Comparison of ENCODE assay signal across 7 mouse cellular contexts in genomic region chr17:23675564-23676281, GRCm38 (mm10). TPM values are rescaled to one million over a fixed set of nuclear protein-coding genes. Genes with fewer than 3 reads are reported as not detected.
DNase-seq lines count a peak whose midpoint lies in the region; ATAC-seq and TF ChIP-seq lines count a peak whose summit lies in the region.

No protein-coding gene starts in this region.

- WGBS in kidney, adult 2 months = 27% methylated on average over 15 of the region's 15 CpGs
- 19% methylated on average over 15 of the region's 15 CpGs for WGBS in lung, postnatal 0 days
- 17% methylated on average over 15 of the region's 15 CpGs for WGBS in small intestine, adult 2 months

- TF ChIP-seq POLR2A in kidney, adult 2 months (IDR thresholded peaks at IDR 0.05; ENCODE audit: low read depth, low read length) = no peak
- no peak for TF ChIP-seq POLR2A in small intestine, adult 2 months (IDR thresholded peaks at IDR 0.05; ENCODE audit: low read depth, low read length)

- H3K4me3 ChIP-seq in G1E (ENCODE audit: low read depth, low read length) = peak overlapping the region; percentile 76
- peak overlapping the region; percentile 96; the same call in 1 of the 2 replicates for H3K4me3 ChIP-seq in kidney, adult 2 months (ENCODE audit: insufficient read depth, low read depth, low read length)
- H3K4me3 ChIP-seq in lung, postnatal 0 days (ENCODE audit: low read depth, low read length) = peak overlapping the region; percentile 65
- H3K4me3 ChIP-seq in small intestine, adult 2 months (ENCODE audit: low read depth, low read length) = peak overlapping the region; percentile 84

- ATAC-seq in G1E (ENCODE audit: extremely low read depth, insufficient number of reproducible peaks, low FRiP score, poor library complexity, severe bottlenecking) = peak; percentile 2; the same call in 1 of the 2 replicates
- ATAC-seq in lung, postnatal 0 days = no peak

- no peak overlapping the region for H3K27ac ChIP-seq in kidney, adult 2 months (ENCODE audit: insufficient read depth, low read depth, low read length)
- peak overlapping the region; percentile 74 for H3K27ac ChIP-seq in lung, postnatal 0 days (ENCODE audit: low read length)
- H3K27ac ChIP-seq in small intestine, adult 2 months (ENCODE audit: insufficient read depth, low read depth, low read length) = 0 out of 2 replicates have a peak overlapping the region, but pooled peaks have one; percentile 14

- no peak overlapping the region; the same call in 1 of the 2 replicates for H3K9ac ChIP-seq in lung, postnatal 0 days (replicated peaks; ENCODE audit: low read depth)

- H3K4me2 ChIP-seq in lung, postnatal 0 days (replicated peaks; ENCODE audit: low read depth, low read length) = peak overlapping the region; percentile 80

- H3K4me1 ChIP-seq in G1E (ENCODE audit: insufficient read depth, low read depth, low read length) = peaks cover 70% of the 10 kb centered on the region
- H3K4me1 ChIP-seq in kidney, adult 2 months (ENCODE audit: control insufficient read depth, insufficient read depth, low read length) = peaks cover 7% of the 10 kb centered on the region; the same call in 1 of the 2 replicates
- H3K4me1 ChIP-seq in lung, postnatal 0 days (ENCODE audit: insufficient read depth, low read depth, low read length) = peaks cover 20% of the 10 kb centered on the region; the same call in 1 of the 2 replicates
- H3K4me1 ChIP-seq in small intestine, adult 2 months (ENCODE audit: control insufficient read depth, insufficient read depth, insufficient read length, low read length) = peaks cover 11% of the 10 kb centered on the region

- DNase-seq in B cell, adult 2 months = peak; percentile 66 to 67
- no peak for DNase-seq in G1E (ENCODE audit: low spot score)
- peak; percentile 60 to 75 for DNase-seq in cerebellum, postnatal 25 days
- DNase-seq in heart, adult 8-10 months (ENCODE audit: low spot score) = peak; percentile 39
- DNase-seq in kidney, adult 2 months = peak; percentile 71
- peak; percentile 70 for DNase-seq in lung, postnatal 0 days (ENCODE audit: low spot score)

- peaks cover 21% of the 10 kb centered on the region for H3K27me3 ChIP-seq in G1E (ENCODE audit: insufficient read depth, low read length)
- no peaks in the 10 kb centered on the region for H3K27me3 ChIP-seq in kidney, adult 2 months (replicated peaks; ENCODE audit: control insufficient read depth, insufficient read depth, low read length)
- no peaks in the 10 kb centered on the region; the same call in 1 of the 2 replicates for H3K27me3 ChIP-seq in lung, postnatal 0 days (replicated peaks; ENCODE audit: insufficient read depth, low read length)
- H3K27me3 ChIP-seq in small intestine, adult 2 months (ENCODE audit: control insufficient read depth, insufficient read depth, low read length) = peaks cover 15% of the 10 kb centered on the region

- TF ChIP-seq EP300 in lung, postnatal 0 days (IDR thresholded peaks at IDR 0.05) = no peak

- TF ChIP-seq CTCF in G1E (IDR thresholded peaks at IDR 0.05; ENCODE audit: low read depth, low read length) = no peak
- TF ChIP-seq CTCF in kidney, adult 2 months (conservative IDR thresholded peaks at IDR 0.05; ENCODE audit: insufficient read depth, insufficient read length, low read depth, low read length) = no peak
- TF ChIP-seq CTCF in lung, postnatal 0 days (IDR thresholded peaks at IDR 0.05) = peak; percentile 36
- no peak for TF ChIP-seq CTCF in small intestine, adult 2 months (IDR thresholded peaks at IDR 0.05; ENCODE audit: extremely low read depth, insufficient read length, insufficient replicate concordance, low read depth, low read length)

- H3K9me3 ChIP-seq in G1E (replicated peaks) = no peaks in the 10 kb centered on the region
- H3K9me3 ChIP-seq in lung, postnatal 0 days (ENCODE audit: low read length) = no peaks in the 10 kb centered on the region

- peaks cover 29% of the 10 kb centered on the region for H3K36me3 ChIP-seq in G1E (replicated peaks)
- no peaks in the 10 kb centered on the region for H3K36me3 ChIP-seq in kidney, adult 2 months (ENCODE audit: control insufficient read depth, insufficient read depth, low read length)
- no peaks in the 10 kb centered on the region for H3K36me3 ChIP-seq in lung, postnatal 0 days (ENCODE audit: insufficient read depth, low read length)
- no peaks in the 10 kb centered on the region for H3K36me3 ChIP-seq in small intestine, adult 2 months (ENCODE audit: control insufficient read depth, insufficient read depth, low read length)

RNA-seq across cellular contexts. Expression of gene Tnfrsf12a, which starts 1.5 kb away (rescaled TPM):
- total RNA-seq in G1E (2014; fragmentation: Nextera tagmentation) (1.3 and 3.4 TPM in 2 replicates), G1E (2017) (5.0 and 5.7 TPM in 2 replicates)
- polyA plus RNA-seq in G1E (2012) = 4.8 and 5.5 TPM in 2 replicates
- 100 to 1,000 TPM in 2 of 4 experiments, 10 to 100 TPM in 2; 55.7 to 113 (median 85.0) TPM for total RNA-seq in heart, adult 8-10 months (2022)
- polyA plus RNA-seq in kidney, adult 2 months (2012; rRNA removed) = 10.0 and 14.4 TPM in 2 replicates
- 50.4 and 53.8 TPM in 2 replicates for polyA plus RNA-seq in lung, postnatal 0 days (2015; fragmentation: Nextera tagmentation; extraction: Ambion mirVana)
- polyA plus RNA-seq in small intestine, adult 2 months (2012; rRNA removed) = 27.9 and 30.9 TPM in 2 replicates

RNA-seq across cellular contexts. Expression of gene Thoc6, which starts 2.0 kb away (rescaled TPM):
- total RNA-seq in G1E (2014; fragmentation: Nextera tagmentation) (12.0 and 21.6 TPM in 2 replicates), G1E (2017) (44.7 and 48.6 TPM in 2 replicates)
- polyA plus RNA-seq in G1E (2012) = 79.7 and 80.0 TPM in 2 replicates
- total RNA-seq in heart, adult 8-10 months (2022) = 10 to 100 TPM in 3 of 4 experiments, 1 to 10 TPM in 1; 8.8 to 11.6 (median 11.0) TPM
- polyA plus RNA-seq in kidney, adult 2 months (2012; rRNA removed) = 14.2 and 15.7 TPM in 2 replicates
- 18.1 and 18.6 TPM in 2 replicates for polyA plus RNA-seq in lung, postnatal 0 days (2015; fragmentation: Nextera tagmentation; extraction: Ambion mirVana)
- polyA plus RNA-seq in small intestine, adult 2 months (2012; rRNA removed) = 12.4 and 19.8 TPM in 2 replicates

RNA-seq across cellular contexts. Expression of gene Hcfc1r1, which starts 2.3 kb away (rescaled TPM):
- total RNA-seq in G1E (2014; fragmentation: Nextera tagmentation) (42.3 and 54.4 TPM in 2 replicates), G1E (2017) (44.6 and 48.4 TPM in 2 replicates)
- polyA plus RNA-seq in G1E (2012) = 330 and 356 TPM in 2 replicates
- 100 to 1,000 TPM; 200 to 231 (median 211) TPM for total RNA-seq in heart, adult 8-10 months (2022)
- polyA plus RNA-seq in kidney, adult 2 months (2012; rRNA removed) = 367 and 378 TPM in 2 replicates
- polyA plus RNA-seq in lung, postnatal 0 days (2015; fragmentation: Nextera tagmentation; extraction: Ambion mirVana) = 104 and 107 TPM in 2 replicates
- 106 and 251 TPM in 2 replicates for polyA plus RNA-seq in small intestine, adult 2 months (2012; rRNA removed)

RNA-seq across cellular contexts. Expression of gene Cldn6, which starts 3.3 kb away (rescaled TPM):
- not detected in 2 replicates for total RNA-seq in G1E (2014; fragmentation: Nextera tagmentation)
- total RNA-seq in G1E (2017) = not detected in 2 replicates
- polyA plus RNA-seq in G1E (2012) = not detected in 2 replicates
- not detected for total RNA-seq in heart, adult 8-10 months (2022)
- 2.5 and 2.6 TPM in 2 replicates for polyA plus RNA-seq in kidney, adult 2 months (2012; rRNA removed)
- polyA plus RNA-seq in lung, postnatal 0 days (2015; fragmentation: Nextera tagmentation; extraction: Ambion mirVana) = 5.9 and 6.3 TPM in 2 replicates
- polyA plus RNA-seq in small intestine, adult 2 months (2012; rRNA removed) = 0.10 and 0.95 TPM in 2 replicates

RNA-seq across cellular contexts. Expression of gene Cldn9, which starts 8.1 kb away (rescaled TPM):
- total RNA-seq in G1E (2014; fragmentation: Nextera tagmentation) = not detected in 2 replicates
- total RNA-seq in G1E (2017) = not detected in 2 replicates
- not detected in 2 replicates for polyA plus RNA-seq in G1E (2012)
- under 1 TPM in 1 of 4 experiments, not detected in 3; 0.19 TPM for total RNA-seq in heart, adult 8-10 months (2022)
- polyA plus RNA-seq in kidney, adult 2 months (2012; rRNA removed) = 0.14 and 0.45 TPM in 2 replicates
- polyA plus RNA-seq in lung, postnatal 0 days (2015; fragmentation: Nextera tagmentation; extraction: Ambion mirVana) = 0.44 and 0.76 TPM in 2 replicates
- 0.10 and 1.5 TPM in 2 replicates for polyA plus RNA-seq in small intestine, adult 2 months (2012; rRNA removed)
